Mouse (Mus musculus): ENCODE data around the gene Myf5. TPM values are rescaled to one million over a fixed set of nuclear protein-coding genes. Genes with fewer than 3 reads are reported as not detected.

The Myf5 gene
- not detected for polyA plus RNA-seq (2017; shearing (Covaris generic))

- no peak for ATAC-seq
Measured at GRCm38 (mm10) chr10:107485870-107486269, at the start of gene Myf5. TSS of gene Myf5 (minus strand) at chr10:107486134.

- ATAC-seq = no peak
Measured at GRCm38 (mm10) chr10:107528758-107529157, 42.8 kb upstream of the Myf5 start.

- no peak for ATAC-seq
Measured at GRCm38 (mm10) chr10:107519216-107519615, 33.3 kb upstream of the Myf5 start.

- no peak for ATAC-seq
Measured at GRCm38 (mm10) chr10:107516641-107517040, 30.7 kb upstream of the Myf5 start.

GRCm38 (mm10) chr10:107514735-107515134 lies 28.8 kb upstream of the Myf5 start:
- no peak for ATAC-seq

GRCm38 (mm10) chr10:107506397-107506796 lies 20.5 kb upstream of the Myf5 start:
- ATAC-seq = no peak

GRCm38 (mm10) chr10:107503430-107503829 lies 17.5 kb upstream of the Myf5 start:
- ATAC-seq = no peak

- no peak for ATAC-seq
Measured at GRCm38 (mm10) chr10:107502193-107502592, 16.3 kb upstream of the Myf5 start.

GRCm38 (mm10) chr10:107499656-107500055 lies 13.7 kb upstream of the Myf5 start:
- ATAC-seq = no peak

- no peak for ATAC-seq
Measured at GRCm38 (mm10) chr10:107496402-107496801, 10.5 kb upstream of the Myf5 start.

- ATAC-seq = no peak
Measured at GRCm38 (mm10) chr10:107494568-107494967, 8.6 kb upstream of the Myf5 start, which contains the start of gene Myf6. TSS of gene Myf6 (minus strand) at chr10:107494737.

GRCm38 (mm10) chr10:107493580-107494474 lies 7.9 kb upstream of the Myf5 start:
- no peak for ATAC-seq

- ATAC-seq = no peak
Measured at GRCm38 (mm10) chr10:107492867-107493579, 7.1 kb upstream of the Myf5 start.

- ATAC-seq = no peak
Measured at GRCm38 (mm10) chr10:107488654-107489315, 2.9 kb upstream of the Myf5 start.

GRCm38 (mm10) chr10:107486770-107487169 lies 836 bp upstream of the Myf5 start:
- no peak for ATAC-seq

- no peak for ATAC-seq
Measured at GRCm38 (mm10) chr10:107484050-107484449, 1.9 kb downstream of the Myf5 start.

GRCm38 (mm10) chr10:107473497-107473896 lies 12.4 kb downstream of the Myf5 start:
- no peak for ATAC-seq

- no peak for ATAC-seq
Measured at GRCm38 (mm10) chr10:107471712-107472111, 14.2 kb downstream of the Myf5 start.

- no peak for ATAC-seq
Measured at GRCm38 (mm10) chr10:107467819-107468218, 18.1 kb downstream of the Myf5 start.

- ATAC-seq = no peak
Measured at GRCm38 (mm10) chr10:107449496-107450330, 36.2 kb downstream of the Myf5 start.

GRCm38 (mm10) chr10:107442781-107443180 lies 43.2 kb downstream of the Myf5 start:
- no peak for ATAC-seq

GRCm38 (mm10) chr10:107436967-107437366 lies 49.0 kb downstream of the Myf5 start:
- no peak for ATAC-seq
